Mouse (Mus musculus): Measurements from ENCODE around the gene Lrch3. TPM values are rescaled to one million over a fixed set of nuclear protein-coding genes. Genes with fewer than 3 reads are reported as not detected.
"Not testable (repeated sequence)": the region's sequence is repeated elsewhere in the genome, so short reads cannot be mapped to it uniquely, and the experiment has no call there.

Lrch3 gene
- polyA plus RNA-seq, 1 experiment from 2014 or later: 6.2 TPM

GRCm38 (mm10) chr16:33055655-33056054 lies 141.8 kb downstream of the Lrch3 start:
- H3K36me3 ChIP-seq: peaks cover 29% of the 10 kb centered on the region
- H3K9ac ChIP-seq: peak overlapping the region; percentile 42; the same call in 1 of the 2 replicates
- DNase-seq (peak; percentile 15), ATAC-seq (ENCODE audit: low read depth) (peak; percentile 9; the same call in 1 of the 2 replicates)
- H3K4me3 ChIP-seq (replicated peaks): peak overlapping the region; percentile 80
- no peaks in the 10 kb centered on the region for H3K27me3 ChIP-seq
- H3K4me1 ChIP-seq (replicated peaks): peaks cover 32% of the 10 kb centered on the region
- H3K9me3 ChIP-seq (replicated peaks): no peaks in the 10 kb centered on the region
- 16% methylated on average over 10 of the region's 10 CpGs for WGBS (ENCODE audit: insufficient replicate concordance)
- peak overlapping the region; percentile 72 for H3K4me2 ChIP-seq
- H3K27ac ChIP-seq: no peak overlapping the region

GRCm38 (mm10) chr16:33056095-33056785 lies 142.3 kb downstream of the Lrch3 start, which contains the start of the genes Iqcg and Rpl35a:
TSS of gene Iqcg (minus strand) at chr16:33056218.
TSS of gene Rpl35a (plus strand) at chr16:33056453.
- H3K9me3 ChIP-seq (replicated peaks): no peaks in the 10 kb centered on the region
- H3K4me1 ChIP-seq (replicated peaks): peaks cover 36% of the 10 kb centered on the region
- under 1% methylated on average over 46 of the region's 47 CpGs for WGBS (ENCODE audit: insufficient replicate concordance)
- peak within 1 kb of the TSS; percentile 72 for H3K4me2 ChIP-seq
- H3K27me3 ChIP-seq: no peaks in the 10 kb centered on the region
- ATAC-seq (ENCODE audit: low read depth): peak; percentile 87
- H3K4me3 ChIP-seq (replicated peaks): peak within 1 kb of the TSS; percentile 80
- peak; percentile 82 for DNase-seq
- peak within 1 kb of the TSS; percentile 88 for H3K27ac ChIP-seq
- H3K36me3 ChIP-seq: peaks cover 32% of the 10 kb centered on the region
- peak within 1 kb of the TSS; percentile 96 for H3K9ac ChIP-seq

GRCm38 (mm10) chr16:33056786-33057185 lies 142.9 kb downstream of the Lrch3 start:
- Histone ChIP-seq H3K4me3 (replicated peaks) (peak overlapping the region; percentile 80), H3K36me3 (peaks cover 32% of the 10 kb centered on the region), H3K27me3 (no peaks in the 10 kb centered on the region), H3K27ac (peak overlapping the region; percentile 88), H3K4me1 (replicated peaks) (peaks cover 42% of the 10 kb centered on the region), H3K9me3 (replicated peaks) (no peaks in the 10 kb centered on the region), H3K4me2 (peak overlapping the region; percentile 72), H3K9ac (peak overlapping the region; percentile 96)
- ATAC-seq (ENCODE audit: low read depth) (peak; percentile 32), DNase-seq (no peak)
- under 1% methylated on average over 24 of the region's 24 CpGs for WGBS (ENCODE audit: insufficient replicate concordance)

GRCm38 (mm10) chr16:33058033-33058432 lies 144.1 kb downstream of the Lrch3 start:
- H3K4me1 ChIP-seq (replicated peaks): peaks cover 50% of the 10 kb centered on the region
- peaks cover 32% of the 10 kb centered on the region for H3K36me3 ChIP-seq
- WGBS (ENCODE audit: insufficient replicate concordance): 80% methylated on average over 16 of the region's 16 CpGs
- DNase-seq (no peak), ATAC-seq (ENCODE audit: low read depth) (no peak)
- H3K4me3 ChIP-seq (replicated peaks): peak overlapping the region; percentile 80
- H3K27ac ChIP-seq: peak overlapping the region; percentile 37
- H3K27me3 ChIP-seq: no peaks in the 10 kb centered on the region
- peak overlapping the region; percentile 72 for H3K4me2 ChIP-seq
- no peaks in the 10 kb centered on the region for H3K9me3 ChIP-seq (replicated peaks)
- peak overlapping the region; percentile 96 for H3K9ac ChIP-seq

- H3K4me3 ChIP-seq (replicated peaks): peak overlapping the region; percentile 80
- peaks cover 56% of the 10 kb centered on the region for H3K4me1 ChIP-seq (replicated peaks)
- 0 out of 2 replicates have a peak overlapping the region, but pooled peaks have one; percentile 37 for H3K27ac ChIP-seq
- 83% methylated on average over 9 of the region's 9 CpGs for WGBS (ENCODE audit: insufficient replicate concordance)
- DNase-seq; H3K9me3 ChIP-seq (replicated peaks); H3K27me3 ChIP-seq; ATAC-seq (ENCODE audit: low read depth): not testable (repeated sequence)
- peak overlapping the region; percentile 72 for H3K4me2 ChIP-seq
- peak overlapping the region; percentile 96 for H3K9ac ChIP-seq
- peaks cover 32% of the 10 kb centered on the region for H3K36me3 ChIP-seq
Measured at GRCm38 (mm10) chr16:33058656-33059055, 144.8 kb downstream of the Lrch3 start.

- peak overlapping the region; percentile 80 for H3K4me3 ChIP-seq (replicated peaks)
- H3K4me1 ChIP-seq (replicated peaks): peaks cover 61% of the 10 kb centered on the region
- ATAC-seq (ENCODE audit: low read depth) (no peak), DNase-seq (no peak)
- no peak overlapping the region for H3K9ac ChIP-seq
- WGBS (ENCODE audit: insufficient replicate concordance): 88% methylated on average over 1 of the region's 1 CpGs
- no peaks in the 10 kb centered on the region for H3K27me3 ChIP-seq
- peak overlapping the region; percentile 72 for H3K4me2 ChIP-seq
- H3K36me3 ChIP-seq: peaks cover 32% of the 10 kb centered on the region
- H3K27ac ChIP-seq: 0 out of 2 replicates have a peak overlapping the region, but pooled peaks have one; percentile 24
- no peaks in the 10 kb centered on the region for H3K9me3 ChIP-seq (replicated peaks)
Measured at GRCm38 (mm10) chr16:33059471-33059870, 145.6 kb downstream of the Lrch3 start.

GRCm38 (mm10) chr16:33060926-33061325 lies 147.0 kb downstream of the Lrch3 start:
- no peak overlapping the region for H3K4me3 ChIP-seq (replicated peaks)
- no peak overlapping the region for H3K27ac ChIP-seq
- no peaks in the 10 kb centered on the region for H3K9me3 ChIP-seq (replicated peaks)
- no peaks in the 10 kb centered on the region for H3K27me3 ChIP-seq
- WGBS (ENCODE audit: insufficient replicate concordance): 68% methylated on average over 2 of the region's 2 CpGs
- peaks cover 32% of the 10 kb centered on the region for H3K36me3 ChIP-seq
- no peak for ATAC-seq (ENCODE audit: low read depth)
- H3K9ac ChIP-seq: no peak overlapping the region
- H3K4me2 ChIP-seq: peak overlapping the region; percentile 95; the same call in 1 of the 2 replicates
- no peak for DNase-seq
- H3K4me1 ChIP-seq (replicated peaks): peaks cover 56% of the 10 kb centered on the region

- 22% methylated on average over 11 of the region's 11 CpGs for WGBS (ENCODE audit: insufficient replicate concordance)
Measured at GRCm38 (mm10) chr16:33061400-33061799, 147.5 kb downstream of the Lrch3 start.

GRCm38 (mm10) chr16:33062024-33062681 lies 148.3 kb downstream of the Lrch3 start, which contains the start of gene Lmln:
TSS of gene Lmln (plus strand) at chr16:33062521.
- peak within 1 kb of the TSS; percentile 85 for H3K27ac ChIP-seq
- peak; percentile 87 for DNase-seq
- under 1% methylated on average over 63 of the region's 64 CpGs for WGBS (ENCODE audit: insufficient replicate concordance)
- peak within 1 kb of the TSS; percentile 95 for H3K4me2 ChIP-seq
- peak; percentile 93 for ATAC-seq (ENCODE audit: low read depth)
- H3K4me1 ChIP-seq (replicated peaks): peaks cover 56% of the 10 kb centered on the region
- peaks cover 32% of the 10 kb centered on the region for H3K36me3 ChIP-seq
- no peaks in the 10 kb centered on the region for H3K27me3 ChIP-seq
- peak within 1 kb of the TSS; percentile 82 for H3K4me3 ChIP-seq (replicated peaks)
- no peaks in the 10 kb centered on the region for H3K9me3 ChIP-seq (replicated peaks)
- H3K9ac ChIP-seq: peak within 1 kb of the TSS; percentile 78

More at GRCm38 (mm10) chr16:33061400-33061799, 147.5 kb downstream of the Lrch3 start:
- no peak for DNase-seq
- Histone ChIP-seq H3K36me3 (peaks cover 32% of the 10 kb centered on the region), H3K9me3 (replicated peaks) (no peaks in the 10 kb centered on the region), H3K4me3 (replicated peaks) (peak overlapping the region; percentile 82), H3K4me1 (replicated peaks) (peaks cover 56% of the 10 kb centered on the region), H3K27ac (peak overlapping the region; percentile 85; the same call in 1 of the 2 replicates), H3K9ac (peak overlapping the region; percentile 78), H3K4me2 (peak overlapping the region; percentile 95), H3K27me3 (no peaks in the 10 kb centered on the region)
- no peak for ATAC-seq (ENCODE audit: low read depth)

GRCm38 (mm10) chr16:33062682-33063131 lies 148.8 kb downstream of the Lrch3 start:
- peak overlapping the region; percentile 82 for H3K4me3 ChIP-seq (replicated peaks)
- no peaks in the 10 kb centered on the region for H3K27me3 ChIP-seq
- H3K4me1 ChIP-seq (replicated peaks): peaks cover 56% of the 10 kb centered on the region
- H3K9ac ChIP-seq: peak overlapping the region; percentile 78
- H3K27ac ChIP-seq: peak overlapping the region; percentile 85
- under 1% methylated on average over 35 of the region's 35 CpGs for WGBS (ENCODE audit: insufficient replicate concordance)
- DNase-seq (no peak), ATAC-seq (ENCODE audit: low read depth) (peak; percentile 75)
- H3K4me2 ChIP-seq: peak overlapping the region; percentile 95
- H3K36me3 ChIP-seq: peaks cover 32% of the 10 kb centered on the region
- H3K9me3 ChIP-seq (replicated peaks): no peaks in the 10 kb centered on the region

- no peak for ATAC-seq (ENCODE audit: low read depth)
- peak; percentile 18 for DNase-seq
- H3K4me2 ChIP-seq: peak overlapping the region; percentile 95
- H3K36me3 ChIP-seq: peaks cover 26% of the 10 kb centered on the region
- peak overlapping the region; percentile 85 for H3K27ac ChIP-seq
- peak overlapping the region; percentile 82 for H3K4me3 ChIP-seq (replicated peaks)
- H3K27me3 ChIP-seq: no peaks in the 10 kb centered on the region
- H3K4me1 ChIP-seq (replicated peaks): peaks cover 50% of the 10 kb centered on the region
- 16% methylated on average over 7 of the region's 7 CpGs for WGBS (ENCODE audit: insufficient replicate concordance)
- peak overlapping the region; percentile 78 for H3K9ac ChIP-seq
- H3K9me3 ChIP-seq (replicated peaks): no peaks in the 10 kb centered on the region
Measured at GRCm38 (mm10) chr16:33063267-33063666, 149.4 kb downstream of the Lrch3 start.
